Mouse (Mus musculus): ENCODE data around the gene Itm2c. TPM values are rescaled to one million over a fixed set of nuclear protein-coding genes. Genes with fewer than 3 reads are reported as not detected.
A peak's percentile ranks its signal among the peaks of the same experiment; 100 is the strongest.

Itm2c gene
- total RNA-seq, 1 experiment from 2014 or later: 24.3 TPM

DNA sequence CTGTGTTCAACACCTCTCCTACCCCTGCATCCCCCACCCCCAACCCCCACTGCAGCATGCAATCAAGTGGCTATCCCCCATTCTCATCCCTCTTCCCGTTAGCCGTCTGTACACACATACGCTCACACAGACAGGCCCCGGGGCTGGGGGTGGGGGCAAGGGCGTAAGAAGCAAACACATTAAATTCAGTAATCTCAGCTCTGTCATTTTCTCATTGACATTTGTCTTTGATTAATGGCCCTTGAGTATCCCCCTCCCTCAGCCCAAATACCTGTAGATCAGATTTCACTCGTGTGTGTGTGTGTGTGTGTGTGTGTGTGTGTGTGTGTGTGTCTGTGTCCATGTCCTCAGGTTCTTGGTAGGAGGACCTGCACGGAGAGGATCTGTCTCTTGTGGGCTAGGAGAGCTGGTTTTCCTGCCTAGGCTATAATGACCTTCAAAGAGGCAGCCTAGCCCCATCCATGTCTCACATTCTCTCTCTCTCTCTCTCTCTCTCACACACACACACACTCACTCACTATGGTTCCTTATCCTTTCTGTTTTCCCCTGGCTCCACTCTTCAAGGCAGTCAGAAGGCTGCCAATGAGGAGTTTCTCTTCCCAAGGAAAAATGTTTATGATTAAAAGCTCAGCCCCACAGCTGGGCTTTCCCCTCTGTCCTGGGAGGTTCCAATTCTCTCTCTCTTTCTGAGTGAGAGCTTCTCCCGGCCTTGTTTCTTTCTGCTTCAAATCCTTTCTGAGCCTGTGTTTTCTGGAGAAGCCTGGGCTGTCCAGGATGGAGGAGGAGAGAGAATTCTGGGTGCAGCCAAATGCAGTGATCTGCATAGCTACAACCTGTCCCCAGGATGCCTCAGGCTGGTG is 4.0 kb downstream of the Itm2c start:
- ATAC-seq (ENCODE audit: extremely low read depth, insufficient number of reproducible peaks, low FRiP score, poor library complexity, severe bottlenecking): no peak

DNA sequence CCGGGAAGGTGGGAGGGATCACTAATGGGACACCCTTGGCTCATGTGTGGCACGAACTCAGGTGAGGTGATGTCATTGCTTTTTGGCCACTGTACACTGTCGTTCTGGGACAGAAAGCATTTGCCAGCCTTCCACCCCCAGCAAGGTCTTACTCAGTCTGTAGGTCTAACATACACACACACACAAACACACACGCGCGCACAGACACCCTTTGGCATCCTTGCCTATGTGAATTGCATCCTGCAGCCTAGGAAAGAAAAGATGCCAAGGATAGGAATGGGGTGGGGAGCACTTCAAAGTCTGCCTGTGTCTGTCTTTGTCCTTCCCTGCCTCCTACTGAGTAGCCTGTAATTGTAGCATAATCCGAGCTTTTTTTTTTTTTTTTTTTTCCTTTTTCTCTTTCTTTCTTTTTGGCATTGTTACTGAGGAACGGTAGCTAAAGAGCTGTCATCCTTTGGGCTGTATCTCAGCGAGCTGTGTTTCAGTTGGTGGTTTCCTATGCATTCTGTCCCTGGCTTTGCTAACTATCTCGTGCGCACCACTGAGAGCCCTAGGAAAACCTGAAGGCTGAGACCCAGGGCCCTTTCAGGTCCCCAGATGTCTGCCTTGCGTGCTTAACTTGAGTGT is 4.8 kb downstream of the Itm2c start:
- no peak for ATAC-seq (ENCODE audit: extremely low read depth, insufficient number of reproducible peaks, low FRiP score, poor library complexity, severe bottlenecking)

DNA sequence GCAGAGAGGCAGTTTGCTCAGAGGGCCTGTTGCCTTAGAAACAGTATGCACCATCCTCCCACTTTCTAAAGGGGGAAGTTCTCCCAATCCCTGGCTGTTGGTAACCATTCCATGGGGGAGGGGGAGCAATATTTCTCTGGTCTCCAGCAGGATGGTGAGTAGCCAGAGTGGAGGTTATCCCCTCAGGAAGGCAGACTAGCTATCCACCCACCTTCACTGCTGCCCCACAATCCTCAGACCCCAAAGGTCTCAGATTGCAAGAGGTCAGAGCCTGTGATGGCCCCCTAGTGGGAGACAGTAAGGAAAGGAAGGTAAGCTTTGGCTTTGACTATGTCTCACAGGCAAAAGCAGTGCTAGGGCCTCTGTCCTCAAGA is 5.3 kb downstream of the Itm2c start:
- ATAC-seq (ENCODE audit: extremely low read depth, insufficient number of reproducible peaks, low FRiP score, poor library complexity, severe bottlenecking): no peak

DNA sequence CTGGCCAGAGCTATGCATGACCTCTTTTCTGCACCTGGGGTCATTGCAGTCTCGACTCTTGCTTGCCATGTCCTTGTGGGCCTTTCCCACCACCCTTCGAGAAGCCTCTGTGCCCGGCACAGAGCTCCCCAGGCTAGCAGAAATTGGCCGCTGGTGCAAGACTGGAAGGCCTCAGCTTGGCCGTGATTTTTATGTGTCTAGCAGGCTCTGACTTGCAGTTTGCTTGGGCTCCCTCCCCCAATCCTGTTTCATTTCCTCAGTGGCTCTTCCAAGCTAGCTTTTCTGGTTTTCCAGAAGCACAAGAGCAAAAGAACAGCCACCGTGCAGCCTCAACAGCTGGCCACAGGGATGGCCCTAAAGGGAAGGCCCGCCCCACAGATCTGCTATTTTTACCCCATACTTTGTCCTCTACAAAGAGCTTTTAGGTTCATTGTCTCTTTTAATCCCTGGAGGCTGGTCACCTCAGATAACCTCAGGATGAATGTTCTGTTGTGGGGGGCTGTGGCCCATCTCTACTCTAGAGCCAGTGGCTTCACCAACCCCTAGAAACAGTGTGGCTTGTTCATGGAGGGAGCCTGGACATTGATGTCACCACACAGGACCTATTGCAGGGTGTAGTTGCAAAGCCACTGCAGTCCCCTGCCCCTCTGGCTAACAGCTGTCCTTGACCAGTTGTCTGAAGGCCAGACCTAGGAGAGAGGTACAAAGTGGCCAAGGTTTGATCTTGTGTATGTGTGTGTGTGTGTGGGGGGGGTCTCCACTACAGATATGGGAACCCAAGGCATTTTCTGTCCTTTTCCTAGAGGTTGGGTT is 6.6 kb downstream of the Itm2c start:
- ATAC-seq (ENCODE audit: extremely low read depth, insufficient number of reproducible peaks, low FRiP score, poor library complexity, severe bottlenecking): no peak

DNA sequence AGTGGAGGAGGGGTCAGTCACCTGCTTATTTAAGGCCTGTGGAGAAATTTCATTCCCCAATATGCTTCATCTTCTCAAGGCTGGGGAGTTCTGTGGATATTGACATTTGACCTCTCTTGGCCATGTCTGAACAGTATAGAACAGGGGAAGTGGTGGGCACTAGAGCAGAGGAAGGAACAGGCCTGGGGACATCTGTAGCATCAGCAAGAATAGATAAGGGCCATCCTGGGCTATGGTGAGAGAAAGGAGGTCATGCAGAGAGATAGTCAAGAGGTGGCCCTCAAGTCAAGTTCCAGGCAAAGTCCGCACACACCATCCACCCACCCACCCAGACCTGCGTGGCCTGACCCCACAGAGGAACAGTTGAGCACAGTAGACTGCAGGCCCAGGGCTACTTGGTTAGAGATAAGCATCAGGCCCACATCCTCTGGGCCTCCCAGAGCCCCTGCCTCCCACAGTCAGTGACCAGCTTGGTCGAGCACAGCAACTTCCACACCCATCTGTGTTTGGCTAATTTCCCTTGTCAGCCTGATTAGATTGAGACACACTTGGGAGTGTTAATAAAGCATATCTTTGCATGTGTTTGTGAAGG is 7.5 kb downstream of the Itm2c start:
- ATAC-seq (ENCODE audit: extremely low read depth, insufficient number of reproducible peaks, low FRiP score, poor library complexity, severe bottlenecking): no peak

DNA sequence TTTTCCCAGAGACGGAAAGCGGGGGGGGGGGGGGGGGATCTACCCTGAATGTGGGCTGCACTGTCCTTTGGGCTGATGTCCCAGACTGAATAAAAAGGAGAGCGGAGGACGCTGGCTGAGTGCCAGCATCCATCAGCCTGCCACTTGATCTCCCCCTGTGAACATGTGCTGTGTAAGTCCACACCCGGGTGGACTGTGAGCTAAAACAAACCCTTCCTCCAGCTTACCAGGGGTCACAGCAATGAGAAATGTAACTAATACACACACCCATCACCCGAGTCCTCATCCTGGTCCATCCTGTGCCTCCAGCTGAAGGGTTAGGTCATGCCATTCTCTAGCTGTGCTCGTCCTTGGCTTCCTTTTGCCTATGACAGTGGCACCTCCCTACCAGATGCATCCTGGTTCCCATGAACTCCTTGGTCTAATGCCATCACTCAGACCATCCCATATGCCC is 8.1 kb downstream of the Itm2c start:
- ATAC-seq (ENCODE audit: extremely low read depth, insufficient number of reproducible peaks, low FRiP score, poor library complexity, severe bottlenecking): no peak

DNA sequence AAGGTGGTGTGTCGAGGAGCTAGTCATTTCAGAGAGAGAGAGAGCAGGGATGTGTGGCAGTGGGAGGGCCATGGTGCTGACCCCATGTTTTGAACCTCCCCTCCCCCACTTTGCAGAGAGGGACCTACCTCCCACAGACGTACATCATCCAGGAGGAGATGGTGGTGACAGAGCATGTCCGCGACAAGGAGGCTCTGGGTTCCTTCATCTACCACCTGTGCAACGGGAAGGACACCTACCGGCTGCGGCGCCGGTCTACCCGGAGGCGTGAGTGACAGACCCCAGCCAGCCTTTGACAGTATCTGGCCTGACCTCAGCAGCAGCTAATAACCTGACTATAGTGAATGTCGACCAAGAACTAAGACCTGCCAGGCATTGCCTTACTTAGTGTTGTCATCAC is 12.8 kb downstream of the Itm2c start:
- no peak for ATAC-seq (ENCODE audit: extremely low read depth, insufficient number of reproducible peaks, low FRiP score, poor library complexity, severe bottlenecking)

DNA sequence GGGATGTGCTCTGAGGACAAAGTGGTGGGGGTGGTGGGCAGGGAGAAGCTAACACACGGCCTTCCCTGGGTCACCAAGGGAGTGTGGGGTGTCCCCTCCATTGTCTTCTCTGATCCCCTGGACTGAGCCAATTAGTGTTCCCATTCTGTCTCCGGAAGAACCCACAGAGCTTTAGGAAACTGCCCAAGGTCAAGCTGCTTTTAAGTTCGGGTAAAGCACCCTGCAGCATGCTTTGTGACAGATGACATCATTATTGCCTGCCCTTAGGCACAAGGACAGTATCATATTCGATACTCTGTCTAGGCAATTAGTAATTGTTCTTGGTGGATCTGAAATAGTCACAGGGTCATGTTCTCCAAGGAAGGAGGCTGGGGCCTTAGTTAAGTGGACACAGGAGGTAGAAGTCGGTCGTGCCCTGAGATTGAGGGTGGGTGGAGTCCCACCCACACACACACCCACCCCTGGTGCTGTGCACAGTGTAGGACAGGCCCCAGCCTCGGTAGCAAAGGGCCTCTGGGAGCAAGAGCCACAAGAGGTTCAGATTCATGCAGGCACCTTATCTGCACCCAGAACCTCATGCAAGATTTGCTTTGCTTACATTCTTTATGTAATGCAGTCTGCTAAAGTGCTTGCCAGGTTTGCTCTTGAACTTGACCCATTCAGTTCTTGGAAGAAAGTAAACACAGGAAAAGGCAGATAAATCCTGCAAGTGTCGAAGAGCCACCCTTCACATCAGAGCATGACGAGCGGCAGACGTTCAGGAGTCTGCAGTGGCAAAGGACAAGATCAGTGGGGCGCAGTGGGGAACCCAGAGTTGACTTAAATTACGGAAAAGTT is 14.9 kb downstream of the Itm2c start:
- ATAC-seq (ENCODE audit: extremely low read depth, insufficient number of reproducible peaks, low FRiP score, poor library complexity, severe bottlenecking): no peak

DNA sequence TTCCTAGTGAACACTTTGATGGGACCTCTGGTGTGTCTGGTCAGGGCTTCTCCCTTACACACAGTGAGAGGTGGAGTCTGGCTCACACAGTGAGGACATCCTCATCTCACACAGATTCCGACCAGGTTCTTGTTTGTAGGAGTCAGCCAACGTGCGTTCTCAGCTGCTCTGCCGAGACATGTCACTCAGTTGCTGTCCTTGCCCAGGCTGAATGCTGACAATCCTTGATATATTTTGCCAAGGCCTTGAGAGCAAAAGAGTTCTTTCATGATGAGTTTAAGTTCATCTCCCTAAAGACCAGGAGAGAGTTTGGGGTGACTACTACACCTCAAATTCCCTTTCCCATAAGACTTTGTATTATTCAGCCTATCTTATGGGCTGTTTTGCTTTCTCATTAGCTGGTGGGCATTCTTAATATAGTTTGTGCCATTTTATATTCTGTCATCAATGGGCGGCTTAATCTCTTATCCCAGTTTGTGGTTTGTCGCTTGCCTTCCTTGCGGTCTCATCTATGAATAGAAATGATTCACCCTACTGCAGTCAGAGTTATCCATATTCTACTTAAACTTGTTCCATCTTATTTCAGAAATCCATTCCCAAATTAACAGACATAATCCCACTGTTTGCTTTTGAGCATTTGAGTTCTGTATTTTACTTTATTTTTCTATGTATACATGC is 19.1 kb downstream of the Itm2c start:
- no peak for ATAC-seq (ENCODE audit: extremely low read depth, insufficient number of reproducible peaks, low FRiP score, poor library complexity, severe bottlenecking)

DNA sequence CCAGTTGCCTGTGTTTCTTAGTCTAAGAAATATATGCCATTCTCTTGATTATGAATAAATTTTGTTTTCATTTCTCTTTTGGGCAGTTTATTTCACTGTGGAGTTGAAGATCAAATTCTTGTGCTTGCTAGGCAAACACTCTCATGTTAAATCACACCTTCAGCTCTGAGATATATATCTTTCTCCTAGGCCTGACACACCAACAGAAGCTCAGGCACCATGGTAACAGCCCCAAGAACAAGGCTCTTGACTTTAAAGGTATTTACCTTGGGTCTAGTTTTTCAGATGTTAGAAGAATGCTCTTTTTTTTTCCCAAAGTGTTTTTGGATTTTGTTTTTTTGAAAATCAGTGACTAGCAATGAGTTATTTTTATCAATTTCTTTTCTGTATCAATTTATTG is 21.8 kb downstream of the Itm2c start:
- no peak for ATAC-seq (ENCODE audit: extremely low read depth, insufficient number of reproducible peaks, low FRiP score, poor library complexity, severe bottlenecking)

DNA sequence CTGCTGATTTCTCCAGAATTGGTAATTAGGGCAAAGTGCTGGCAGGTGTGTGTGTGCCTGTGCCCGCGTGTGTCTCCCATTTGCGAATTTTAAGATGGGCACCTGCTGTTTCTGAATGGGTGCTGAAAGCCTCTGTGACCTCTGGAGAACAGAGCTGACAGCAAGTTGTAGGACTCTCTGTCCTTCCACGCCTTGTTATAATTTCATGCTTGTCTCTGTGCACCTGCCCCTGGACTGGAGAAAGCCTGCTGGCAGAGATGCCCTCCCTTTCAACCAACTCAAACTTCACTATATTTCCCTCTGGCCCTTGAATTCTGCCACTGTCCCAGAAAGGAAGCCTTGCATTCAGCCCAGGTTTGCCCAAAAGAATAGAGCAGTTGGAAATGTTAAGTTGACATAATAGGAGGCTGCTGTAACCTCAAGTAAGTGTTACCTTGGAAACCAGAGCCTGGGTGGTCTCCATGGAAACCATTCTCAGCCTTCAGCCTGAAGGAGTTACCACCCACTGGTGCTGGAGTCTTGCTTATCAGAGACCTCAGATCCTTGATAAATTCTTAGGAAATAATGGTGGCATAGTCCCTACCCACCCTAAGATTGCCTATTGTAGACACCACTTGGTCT is 22.9 kb downstream of the Itm2c start:
- no peak for ATAC-seq (ENCODE audit: extremely low read depth, insufficient number of reproducible peaks, low FRiP score, poor library complexity, severe bottlenecking)

DNA sequence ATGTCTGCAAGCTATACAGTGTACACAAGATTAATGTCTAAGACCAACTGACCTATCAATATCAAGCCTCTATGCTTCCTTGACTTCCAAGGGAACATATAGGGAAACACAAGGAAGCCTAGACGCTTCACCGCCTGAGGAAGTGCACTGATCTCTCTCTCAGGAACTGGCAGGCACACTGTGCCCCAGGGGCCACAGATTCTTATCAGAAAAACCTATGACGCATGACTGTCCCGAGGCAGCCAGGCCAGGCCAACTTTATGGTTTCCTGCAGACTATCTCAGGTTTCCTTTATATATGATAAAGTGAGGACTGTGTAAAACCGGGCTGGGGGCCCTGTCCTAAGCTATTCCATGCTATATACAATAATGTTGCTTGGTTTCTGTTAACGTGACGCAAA is 25.5 kb downstream of the Itm2c start:
- ATAC-seq (ENCODE audit: extremely low read depth, insufficient number of reproducible peaks, low FRiP score, poor library complexity, severe bottlenecking): no peak

DNA sequence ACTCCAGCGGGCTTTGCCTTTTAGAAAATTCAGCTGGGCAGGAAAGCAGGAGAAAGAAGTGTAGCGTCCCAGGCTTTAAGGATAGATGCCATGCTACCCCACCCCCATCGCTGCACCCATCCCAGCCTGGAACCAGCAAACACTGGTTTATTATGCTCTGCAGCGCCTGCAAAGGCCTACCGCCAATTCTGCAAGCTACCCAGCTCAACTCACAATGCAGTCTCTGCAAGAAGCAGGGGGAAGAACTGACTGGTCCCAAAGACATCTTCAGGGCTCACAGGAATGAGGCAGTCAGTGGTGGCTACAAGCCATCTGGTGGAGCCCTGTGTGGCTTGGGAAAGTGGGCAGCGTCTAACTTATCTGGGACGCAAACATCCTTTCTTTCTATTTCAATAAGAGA is 27.6 kb downstream of the Itm2c start:
- ATAC-seq (ENCODE audit: extremely low read depth, insufficient number of reproducible peaks, low FRiP score, poor library complexity, severe bottlenecking): no peak

DNA sequence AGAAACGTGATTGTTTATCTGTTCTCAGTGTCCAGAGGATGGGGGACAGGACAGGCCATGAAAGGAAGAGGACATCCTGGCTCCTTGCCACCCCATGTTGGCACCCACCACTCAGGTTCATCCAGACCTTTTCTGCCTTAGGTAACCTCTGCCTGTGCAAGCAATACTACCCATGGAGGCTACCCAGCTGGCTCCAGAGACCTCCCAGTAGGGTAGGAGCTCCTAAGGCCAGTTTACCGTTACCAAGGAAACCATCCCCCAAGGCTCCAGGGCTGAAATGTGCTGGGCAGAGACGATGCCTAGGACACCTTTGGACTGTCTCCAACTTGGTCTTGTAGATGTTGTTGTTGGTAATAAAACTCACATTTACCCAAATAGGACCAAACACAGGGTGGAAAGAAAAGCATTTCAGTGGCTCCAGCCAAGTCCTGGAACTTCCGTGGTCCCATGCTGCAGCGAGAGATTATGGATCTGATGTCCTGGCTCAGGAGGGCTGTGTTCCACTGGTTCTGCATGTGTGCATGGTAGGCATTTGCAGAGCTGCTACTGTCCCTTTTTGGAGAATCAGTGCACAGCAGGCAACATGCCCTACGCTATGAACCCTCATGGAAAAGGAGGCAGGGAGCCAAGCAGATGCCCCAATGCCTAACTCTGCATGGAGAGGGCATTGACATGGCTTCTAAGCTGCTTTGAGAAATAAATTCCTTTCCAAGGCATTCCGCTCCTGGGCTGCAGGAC is 28.2 kb downstream of the Itm2c start:
- no peak for ATAC-seq (ENCODE audit: extremely low read depth, insufficient number of reproducible peaks, low FRiP score, poor library complexity, severe bottlenecking)

DNA sequence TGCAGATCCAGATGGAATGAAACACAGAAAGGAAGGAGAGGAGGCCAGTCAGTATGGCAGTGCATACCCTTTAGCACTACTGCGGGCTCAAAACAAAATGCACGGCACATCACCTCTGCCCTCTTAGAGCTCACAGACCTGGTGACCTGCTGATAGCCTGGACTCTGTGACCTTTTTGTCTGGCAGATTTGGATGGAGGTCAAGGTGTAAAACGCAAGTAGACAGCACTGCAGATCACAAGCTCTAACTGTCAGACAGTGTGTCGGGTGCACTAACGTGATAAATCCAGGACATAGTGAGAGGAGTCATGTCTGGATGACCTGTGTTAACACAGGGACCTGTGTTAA is 28.8 kb downstream of the Itm2c start:
- 0 out of 2 replicates have a peak, but pooled peaks have one; percentile 4 for ATAC-seq (ENCODE audit: extremely low read depth, insufficient number of reproducible peaks, low FRiP score, poor library complexity, severe bottlenecking)

DNA sequence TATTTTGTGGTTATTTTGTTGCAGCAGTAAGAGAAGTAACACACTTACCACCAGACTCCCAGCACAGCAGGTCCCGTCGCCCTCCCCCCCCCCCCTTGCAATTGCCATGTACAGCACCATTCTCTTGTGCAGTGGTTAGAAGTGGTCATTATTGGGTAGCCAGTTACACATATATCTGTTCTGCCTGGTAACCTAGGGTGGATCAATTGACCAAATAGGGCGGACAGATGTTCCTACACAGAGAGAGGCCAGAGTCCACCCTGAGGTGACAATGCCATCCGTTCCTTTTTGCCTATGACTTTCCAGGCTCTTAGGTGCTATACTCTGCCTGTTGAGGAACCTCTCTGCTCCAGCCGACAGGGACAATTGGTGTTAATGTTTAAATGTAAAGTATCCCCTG is 31.1 kb downstream of the Itm2c start:
- no peak for ATAC-seq (ENCODE audit: extremely low read depth, insufficient number of reproducible peaks, low FRiP score, poor library complexity, severe bottlenecking)

DNA sequence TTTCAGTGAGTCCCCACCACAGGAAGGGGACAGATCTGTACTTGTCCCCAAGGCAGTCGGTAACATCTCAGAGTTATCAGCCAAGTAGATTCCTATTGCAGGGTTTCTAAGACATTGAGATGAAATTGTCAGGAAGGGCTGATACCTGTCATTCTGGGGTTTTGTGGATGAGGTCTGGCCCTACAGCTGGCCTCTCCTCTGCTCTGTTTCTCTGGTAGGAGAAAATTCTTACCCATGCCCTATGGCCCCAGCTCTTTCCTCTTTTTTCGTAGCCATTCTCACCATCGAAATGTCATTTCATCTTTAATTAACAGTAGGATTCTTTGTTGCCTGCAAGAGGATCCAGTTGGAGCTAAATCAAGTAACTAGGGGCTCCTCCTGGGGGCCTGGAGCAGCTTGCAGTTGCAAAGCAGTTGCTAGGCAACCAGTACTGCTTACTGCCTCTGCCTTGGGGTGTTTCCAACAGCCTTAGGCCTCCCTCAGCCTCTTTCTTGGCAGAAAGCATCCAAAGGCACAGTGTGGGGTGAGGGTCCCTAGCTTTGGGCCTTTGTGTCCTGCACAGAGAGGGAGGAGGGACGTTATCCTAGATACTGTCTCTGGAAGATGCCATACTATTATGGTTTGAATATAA is 34.1 kb downstream of the Itm2c start, which contains the start of gene 4933407L21Rik:
4933407L21Rik (plus strand) TSS at position 427 of the 631 bp plus-strand sequence.
- no peak for ATAC-seq (ENCODE audit: extremely low read depth, insufficient number of reproducible peaks, low FRiP score, poor library complexity, severe bottlenecking)

All from neutrophil, adult 5-6 weeks (primary cell).